Mouse (Mus musculus) heart, embryonic 10.5 days (tissue): ENCODE measurements around the gene Oxct2b. TPM values are rescaled to one million over a fixed set of nuclear protein-coding genes. Genes with fewer than 3 reads are reported as not detected.

Experiments used
- polyA plus RNA-seq: library from polyadenylated mRNA; unstranded; fragments of >200 nt; fragmentation: Nextera tagmentation; extraction: Ambion mirVana; gene quantifications from 2 replicates; pipeline ENCODE4 v1.2.1, GENCODE M21; 2016

The Oxct2b gene
- polyA plus RNA-seq, 1 experiment from 2014 or later, result 0.11 TPM

Other genes with a start within 250 kb of the Oxct2b start
- gene Cap1, start 230.2 kb upstream of the Oxct2b start, polyA plus RNA-seq, result 21.7 and 56.6 TPM in 2 replicates
- 1.6 and 2.0 TPM in 2 replicates for gene Mfsd2a, start 155.1 kb upstream of the Oxct2b start, polyA plus RNA-seq
- gene Mycl, start 120.6 kb upstream of the Oxct2b start, polyA plus RNA-seq, result 2.5 and 8.6 TPM in 2 replicates
- 15.0 and 18.3 TPM in 2 replicates for gene Trit1, start 99.7 kb upstream of the Oxct2b start, polyA plus RNA-seq
- gene Bmp8b, start 11.1 kb upstream of the Oxct2b start, polyA plus RNA-seq, result 0.18 and 0.84 TPM in 2 replicates
- gene Ppie, start 23.7 kb downstream of the Oxct2b start, polyA plus RNA-seq, result 72.4 and 100 TPM in 2 replicates
- gene Hpcal4, start 67.0 kb downstream of the Oxct2b start, polyA plus RNA-seq, result 0.41 and 1.3 TPM in 2 replicates
- 0.31 and 0.46 TPM in 2 replicates for gene Nt5c1a, start 85.2 kb downstream of the Oxct2b start, polyA plus RNA-seq
- 3.2 and 3.9 TPM in 2 replicates for gene Heyl, start 117.3 kb downstream of the Oxct2b start, polyA plus RNA-seq
- 70.4 and 73.3 TPM in 2 replicates for gene Pabpc4, start 146.1 kb downstream of the Oxct2b start, polyA plus RNA-seq
- gene Oxct2a, start 207.4 kb downstream of the Oxct2b start, polyA plus RNA-seq, result not detected in 2 replicates
- 0.15 and 0.23 TPM in 2 replicates for gene Bmp8a, start 227.0 kb downstream of the Oxct2b start, polyA plus RNA-seq